Mouse (Mus musculus): ENCODE results near the gene Mrc2. TPM values are rescaled to one million over a fixed set of nuclear protein-coding genes. Genes with fewer than 3 reads are reported as not detected.
A peak's percentile ranks its signal among the peaks of the same experiment; 100 is the strongest.

Mrc2 gene
- polyA plus RNA-seq, 1 experiment = 3.6 TPM

DNA sequence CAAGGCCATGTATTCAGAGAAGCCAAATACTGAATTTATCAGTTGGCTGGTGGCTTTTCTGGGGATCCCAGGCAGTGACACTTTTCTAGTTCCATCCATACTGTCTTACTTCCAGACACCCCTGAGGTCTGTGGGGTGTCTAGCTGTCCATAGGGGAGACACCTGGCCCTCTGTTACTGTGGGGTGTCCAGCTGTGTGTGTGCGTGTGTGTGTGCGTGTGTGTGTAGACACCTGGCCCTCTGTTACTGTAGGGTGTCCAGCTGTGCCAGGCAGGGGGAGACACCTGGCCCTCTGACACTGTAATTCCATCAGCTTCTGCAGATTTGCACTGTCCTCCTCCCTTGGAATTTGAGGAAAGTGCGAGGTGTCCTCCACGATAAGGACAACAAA is 61.4 kb downstream of the Mrc2 start:
- WGBS = 34% methylated on average over 4 of the region's 4 CpGs
- Histone ChIP-seq H3K27me3 (ENCODE audit: control insufficient read depth, insufficient read depth, low read length) (no peaks in the 10 kb centered on the region), H3K4me1 (ENCODE audit: control insufficient read depth, insufficient read depth, low read length) (peaks cover 19% of the 10 kb centered on the region), H3K4me3 (replicated peaks; ENCODE audit: insufficient read depth, low read depth, low read length) (no peak overlapping the region), H3K27ac (ENCODE audit: insufficient read depth, low read length) (no peak overlapping the region)
- no peak for TF ChIP-seq POLR2A (IDR thresholded peaks at IDR 0.05; ENCODE audit: borderline replicate concordance, insufficient read depth, low read length)
- no peak for TF ChIP-seq CTCF (IDR thresholded peaks at IDR 0.05; ENCODE audit: borderline replicate concordance, insufficient read depth, low read depth, low read length)
- no peak for DNase-seq

GRCm38 (mm10) chr11:105356301-105356700 is 63.9 kb downstream of the Mrc2 start:
- no peak overlapping the region for H3K27ac ChIP-seq (ENCODE audit: insufficient read depth, low read length)
- H3K27me3 ChIP-seq (ENCODE audit: control insufficient read depth, insufficient read depth, low read length) = no peaks in the 10 kb centered on the region
- no peak overlapping the region for H3K4me3 ChIP-seq (replicated peaks; ENCODE audit: insufficient read depth, low read depth, low read length)
- no peak for DNase-seq
- 91% methylated on average over 7 of the region's 7 CpGs for WGBS
- no peak for TF ChIP-seq CTCF (IDR thresholded peaks at IDR 0.05; ENCODE audit: borderline replicate concordance, insufficient read depth, low read depth, low read length)
- TF ChIP-seq POLR2A (IDR thresholded peaks at IDR 0.05; ENCODE audit: borderline replicate concordance, insufficient read depth, low read length) = no peak
- H3K4me1 ChIP-seq (ENCODE audit: control insufficient read depth, insufficient read depth, low read length) = peaks cover 16% of the 10 kb centered on the region

- no peak for TF ChIP-seq CTCF (IDR thresholded peaks at IDR 0.05; ENCODE audit: borderline replicate concordance, insufficient read depth, low read depth, low read length)
- TF ChIP-seq POLR2A (IDR thresholded peaks at IDR 0.05; ENCODE audit: borderline replicate concordance, insufficient read depth, low read length) = no peak
- Histone ChIP-seq H3K4me1 (ENCODE audit: control insufficient read depth, insufficient read depth, low read length) (peaks cover 9% of the 10 kb centered on the region), H3K27me3 (ENCODE audit: control insufficient read depth, insufficient read depth, low read length) (no peaks in the 10 kb centered on the region), H3K27ac (ENCODE audit: insufficient read depth, low read length) (no peak overlapping the region), H3K4me3 (replicated peaks; ENCODE audit: insufficient read depth, low read depth, low read length) (no peak overlapping the region)
- peak; percentile 58 to 68 for DNase-seq
- WGBS = 37% methylated on average over 4 of the region's 4 CpGs
These were observed 69.8 kb downstream of the Mrc2 start for GRCm38 (mm10) chr11:105362041-105362765.

DNA sequence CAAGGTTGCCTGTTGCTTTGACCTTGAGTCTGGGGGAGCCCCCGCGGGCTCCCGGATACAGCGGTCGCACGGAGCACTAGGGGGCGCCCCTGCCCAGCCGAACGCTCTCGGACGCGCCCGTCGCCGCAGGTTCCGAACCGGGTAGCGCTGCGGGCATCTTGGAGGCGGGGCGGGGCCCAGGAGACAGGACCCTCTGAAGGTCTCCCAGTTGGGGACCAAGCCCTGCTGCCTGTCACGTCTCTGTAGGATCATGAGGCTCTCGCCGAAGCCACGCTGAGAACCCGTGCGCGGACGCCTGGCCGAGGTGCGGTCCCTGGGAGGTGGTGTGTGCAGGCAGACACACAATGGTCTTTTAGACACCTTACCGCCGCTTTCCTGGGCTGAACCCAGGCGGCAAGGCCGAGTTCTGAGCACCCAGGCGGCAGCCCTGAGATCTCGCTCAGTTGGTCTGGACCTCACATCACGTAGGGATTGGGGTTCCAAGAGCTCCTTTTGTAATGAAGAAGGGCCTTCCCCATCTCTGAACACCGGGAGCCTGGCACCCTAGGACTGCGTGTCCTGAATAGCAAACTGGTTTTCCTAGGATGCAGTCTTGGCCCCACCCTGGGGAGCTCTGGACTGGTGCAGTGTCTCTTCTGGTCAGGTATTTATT is 70.6 kb downstream of the Mrc2 start:
- WGBS = 2% methylated on average over 40 of the region's 40 CpGs

GRCm38 (mm10) chr11:105363598-105364385 is 71.3 kb downstream of the Mrc2 start:
- 81% methylated on average over 12 of the region's 12 CpGs for WGBS
- no peak overlapping the region for H3K27ac ChIP-seq (ENCODE audit: insufficient read depth, low read length)
- no peak for TF ChIP-seq POLR2A (IDR thresholded peaks at IDR 0.05; ENCODE audit: borderline replicate concordance, insufficient read depth, low read length)
- TF ChIP-seq CTCF (IDR thresholded peaks at IDR 0.05; ENCODE audit: borderline replicate concordance, insufficient read depth, low read depth, low read length) = no peak
- H3K27me3 ChIP-seq (ENCODE audit: control insufficient read depth, insufficient read depth, low read length) = no peaks in the 10 kb centered on the region
- no peak for DNase-seq
- no peak overlapping the region for H3K4me3 ChIP-seq (replicated peaks; ENCODE audit: insufficient read depth, low read depth, low read length)
- peaks cover 9% of the 10 kb centered on the region for H3K4me1 ChIP-seq (ENCODE audit: control insufficient read depth, insufficient read depth, low read length)

More for the DNA sequence above, 70.6 kb downstream of the Mrc2 start:
- TF ChIP-seq POLR2A (IDR thresholded peaks at IDR 0.05; ENCODE audit: borderline replicate concordance, insufficient read depth, low read length) (no peak), CTCF (IDR thresholded peaks at IDR 0.05; ENCODE audit: borderline replicate concordance, insufficient read depth, low read depth, low read length) (peak; percentile 50; the same call in 1 of the 2 replicates)
- DNase-seq = peak; percentile 67 to 77
- Histone ChIP-seq H3K27me3 (ENCODE audit: control insufficient read depth, insufficient read depth, low read length) (no peaks in the 10 kb centered on the region), H3K4me3 (replicated peaks; ENCODE audit: insufficient read depth, low read depth, low read length) (peak overlapping the region; percentile 47), H3K27ac (ENCODE audit: insufficient read depth, low read length) (no peak overlapping the region), H3K4me1 (ENCODE audit: control insufficient read depth, insufficient read depth, low read length) (peaks cover 9% of the 10 kb centered on the region)

GRCm38 (mm10) chr11:105364386-105365065 is 72.1 kb downstream of the Mrc2 start:
- WGBS = 57% methylated on average over 12 of the region's 12 CpGs

DNA sequence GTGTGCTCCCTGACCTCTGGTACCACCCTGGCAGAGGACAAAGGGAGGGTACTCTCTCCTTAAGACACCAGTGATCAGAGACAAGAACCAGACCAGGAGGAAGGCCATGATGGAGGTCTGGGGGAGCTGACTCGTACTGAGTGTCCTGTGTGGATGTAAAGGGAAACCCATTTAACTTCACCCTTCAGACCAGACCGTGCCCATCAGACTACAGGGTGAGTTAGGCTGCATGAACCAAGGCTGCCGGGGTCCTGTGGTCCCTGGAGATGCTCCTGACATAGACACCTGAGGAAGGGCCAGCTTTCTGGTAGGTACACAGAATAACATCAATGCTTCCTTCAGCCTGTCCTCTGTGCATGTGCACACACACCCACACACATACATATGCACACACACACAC is 73.2 kb downstream of the Mrc2 start:
- no peak for DNase-seq
- TF ChIP-seq CTCF (IDR thresholded peaks at IDR 0.05; ENCODE audit: borderline replicate concordance, insufficient read depth, low read depth, low read length) (no peak), POLR2A (IDR thresholded peaks at IDR 0.05; ENCODE audit: borderline replicate concordance, insufficient read depth, low read length) (no peak)
- Histone ChIP-seq H3K27me3 (ENCODE audit: control insufficient read depth, insufficient read depth, low read length) (no peaks in the 10 kb centered on the region), H3K4me3 (replicated peaks; ENCODE audit: insufficient read depth, low read depth, low read length) (no peak overlapping the region), H3K27ac (ENCODE audit: insufficient read depth, low read length) (no peak overlapping the region), H3K4me1 (ENCODE audit: control insufficient read depth, insufficient read depth, low read length) (peaks cover 9% of the 10 kb centered on the region)
- 86% methylated on average over 3 of the region's 3 CpGs for WGBS

More at GRCm38 (mm10) chr11:105364386-105365065, 72.1 kb downstream of the Mrc2 start:
- H3K4me3 ChIP-seq (replicated peaks; ENCODE audit: insufficient read depth, low read depth, low read length) = no peak overlapping the region
- TF ChIP-seq POLR2A (IDR thresholded peaks at IDR 0.05; ENCODE audit: borderline replicate concordance, insufficient read depth, low read length) (no peak), CTCF (IDR thresholded peaks at IDR 0.05; ENCODE audit: borderline replicate concordance, insufficient read depth, low read depth, low read length) (no peak)
- DNase-seq = peak in 1 of 2 experiments; percentile 30
- H3K27me3 ChIP-seq (ENCODE audit: control insufficient read depth, insufficient read depth, low read length) = no peaks in the 10 kb centered on the region
- H3K27ac ChIP-seq (ENCODE audit: insufficient read depth, low read length) = no peak overlapping the region
- peaks cover 9% of the 10 kb centered on the region for H3K4me1 ChIP-seq (ENCODE audit: control insufficient read depth, insufficient read depth, low read length)

Data from cerebellum, adult 2 months (tissue).